In genomic region chr5:100574771-100575170, GRCm38 (mm10) we compare ENCODE assay signal across 2 mouse cellular contexts.
TF ChIP-seq lines count a peak whose summit lies in the region.

No protein-coding gene starts in this region.

TF ChIP-seq in CH12.LX, 34 proteins besides CTCF, POLR2A, EP300 and RAD21:
- TF ChIP-seq JUND (conservative IDR thresholded peaks at IDR 0.05; ENCODE audit: low read depth, low read length), result no peak
- no peak for TF ChIP-seq USF2 (conservative IDR thresholded peaks at IDR 0.05; ENCODE audit: low read depth, low read length)
- no peak for TF ChIP-seq UBTF (IDR thresholded peaks at IDR 0.05; ENCODE audit: low read depth, low read length)
- peak; percentile 71 for TF ChIP-seq SMC3 (IDR thresholded peaks at IDR 0.05; ENCODE audit: low read depth, low read length)

TF ChIP-seq in MEL, 35 proteins besides CTCF, POLR2A, EP300 and RAD21:
- TF ChIP-seq SMC3 (IDR thresholded peaks at IDR 0.05; ENCODE audit: low read depth, low read length) (peak; percentile 28), ZC3H11A (IDR thresholded peaks at IDR 0.05; ENCODE audit: low read depth, low read length) (peak; percentile 4; the same call in 1 of the 2 replicates), JUND (IDR thresholded peaks at IDR 0.05; ENCODE audit: low read depth, low read length) (no peak)
TF ChIP-seq in MEL: peak in this region for 2.
